Mouse (Mus musculus) lung, postnatal 0 days (tissue): Measurements from ENCODE around the gene Cds2.
A peak's percentile ranks its signal among the peaks of the same experiment; 100 is the strongest.

Source experiments
- CTCF ChIP-seq: IDR thresholded peaks from 2 replicates; pipeline ENCODE4 v1.5.1; 2016; ENCODE audit warnings: antibody characterized with exemption, mild to moderate bottlenecking
- EP300 ChIP-seq: IDR thresholded peaks from 2 replicates; pipeline ENCODE4 v1.6.1; 2016; ENCODE audit warnings: antibody characterized with exemption, mild to moderate bottlenecking, control low read depth

GRCm38 (mm10) chr2:132279978-132280377 is 17.0 kb downstream of the Cds2 start:
- TF ChIP-seq EP300: peak; percentile 29; the same call in 1 of the 2 replicates
- TF ChIP-seq CTCF: no peak
